Mouse (Mus musculus) liver, postnatal 0 days (tissue): Measurements from ENCODE around the gene Taf15. TPM values are rescaled to one million over a fixed set of nuclear protein-coding genes. Genes with fewer than 3 reads are reported as not detected.

Source experiments
- ATAC-seq: fragments of 200-750 bp; cut with Nextera tagmentation; 2 replicates; pipeline ENCODE4 v1.8.0; 2017; ENCODE audit warnings: mild to moderate bottlenecking, moderate library complexity
- DNase-seq: peaks from one replicate; pipeline ENCODE4 v3.0.0-alpha.2; 2016
- H3K27ac ChIP-seq: fragments of 300-500 bp; sonication (generic); 2 replicates; pipeline ENCODE4 v1.5.1; 2014; ENCODE audit warnings: antibody characterized with exemption, moderate library complexity, mild to moderate bottlenecking, low read depth
- H3K27me3 ChIP-seq: fragments of 300-500 bp; sonication (generic); 2 replicates; pipeline ENCODE4 v1.6.1; 2014; ENCODE audit warnings: low read length, control low read depth, mixed read lengths; ENCODE audit not compliant: insufficient read depth
- H3K36me3 ChIP-seq: fragments of 300-500 bp; sonication (generic); replicated peaks from 2 replicates; pipeline ENCODE4 v1.6.1; 2014; ENCODE audit warnings: mild to moderate bottlenecking, control low read depth, low read length, moderate library complexity, mixed read lengths; ENCODE audit not compliant: insufficient read depth
- H3K4me1 ChIP-seq: fragments of 300-500 bp; sonication (generic); 2 replicates; pipeline ENCODE4 v1.6.1; 2014; ENCODE audit warnings: antibody characterized with exemption, mild to moderate bottlenecking, control low read depth; ENCODE audit not compliant: insufficient read depth
- H3K4me2 ChIP-seq: fragments of 300-500 bp; sonication (generic); 2 replicates; pipeline ENCODE4 v1.6.1; 2014; ENCODE audit warnings: low read depth, mild to moderate bottlenecking, low read length, moderate library complexity, mixed read lengths
- H3K4me3 ChIP-seq: fragments of 300-500 bp; sonication (generic); 2 replicates; pipeline ENCODE4 v1.5.1; 2014; ENCODE audit warnings: low read depth, low read length
- H3K9ac ChIP-seq: fragments of 300-500 bp; sonication (generic); replicated peaks from 2 replicates; pipeline ENCODE4 v1.6.1; 2014; ENCODE audit warnings: mild to moderate bottlenecking, moderate library complexity
- H3K9me3 ChIP-seq: fragments of 300-500 bp; sonication (generic); 2 replicates; pipeline ENCODE4 v1.6.1; 2016; ENCODE audit warnings: mild to moderate bottlenecking, control low read depth, low read length, mixed read lengths
- CTCF ChIP-seq: sonication (generic); IDR thresholded peaks from 2 replicates; pipeline ENCODE4 v1.5.1; 2016; ENCODE audit warnings: antibody characterized with exemption, low read depth
- EP300 ChIP-seq: IDR thresholded peaks from 2 replicates; pipeline ENCODE4 v1.6.1; 2016; ENCODE audit warnings: antibody characterized with exemption, low read depth, mild to moderate bottlenecking
- WGBS: fragments of 180-500 bp; shearing (Covaris S2); extraction: QIAGEN DNeasy Blood & Tissue Kit; methylation state at CpG from one replicate; pipeline ENCODE4 v1.1.7; 2014; ENCODE audit not compliant: insufficient replicate concordance; 5-methylcytosine and 5-hydroxymethylcytosine counted together
- polyA plus RNA-seq: library from polyadenylated mRNA; unstranded; fragments of >200 nt; fragmentation: Nextera tagmentation; extraction: Ambion mirVana; gene quantifications from 2 replicates; pipeline ENCODE4 v1.2.1, GENCODE M21; 2015

Taf15 gene
- polyA plus RNA-seq, 1 experiment from 2014 or later: 3.4 TPM

GRCm38 (mm10) chr11:83462711-83463244 lies 10.1 kb upstream of the Taf15 start, which contains the start of gene Mmp28:
TSS of gene Mmp28 (minus strand) at chr11:83463071.
- H3K27me3 ChIP-seq: peaks cover 27% of the 10 kb centered on the region
- no peak for TF ChIP-seq CTCF
- no peak for TF ChIP-seq EP300
- peak within 1 kb of the TSS; percentile 96 for H3K4me2 ChIP-seq
- H3K4me3 ChIP-seq: peak within 1 kb of the TSS; percentile 65
- H3K4me1 ChIP-seq: peaks cover 9% of the 10 kb centered on the region
- no peaks in the 10 kb centered on the region for H3K36me3 ChIP-seq
- H3K9me3 ChIP-seq: no peaks in the 10 kb centered on the region
- ATAC-seq: peak; percentile 80
- H3K9ac ChIP-seq: peak within 1 kb of the TSS; percentile 69
- H3K27ac ChIP-seq: no peak within 1 kb of the TSS
- under 1% methylated on average over 33 of the region's 42 CpGs for WGBS
- DNase-seq: peak; percentile 69

DNA sequence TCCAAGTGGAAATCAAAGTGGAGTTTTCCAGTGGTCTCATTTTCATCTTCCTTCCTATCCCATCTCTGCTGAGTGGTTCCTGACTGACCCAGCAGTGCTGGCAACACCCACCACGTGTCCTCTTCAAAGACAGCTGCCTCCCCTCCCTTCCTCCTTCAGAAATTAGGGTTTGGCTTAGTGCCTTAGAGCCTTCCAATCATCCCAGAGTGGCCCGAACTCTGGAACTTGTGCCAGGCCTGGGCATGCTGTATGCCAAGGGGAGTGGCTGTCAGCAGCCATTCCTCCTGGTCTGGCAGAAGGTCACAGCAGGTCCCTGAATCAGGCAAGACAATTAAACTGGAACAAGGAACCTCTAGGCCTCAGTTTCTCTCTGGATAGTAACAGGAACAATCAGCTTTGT lies 6.9 kb upstream of the Taf15 start:
- Histone ChIP-seq H3K4me3 (no peak overlapping the region), H3K27me3 (peaks cover 24% of the 10 kb centered on the region), H3K4me1 (peaks cover 7% of the 10 kb centered on the region), H3K9me3 (no peaks in the 10 kb centered on the region), H3K36me3 (no peaks in the 10 kb centered on the region), H3K27ac (no peak overlapping the region), H3K9ac (no peak overlapping the region), H3K4me2 (no peak overlapping the region)
- ATAC-seq (no peak), DNase-seq (no peak)
- WGBS: 50% methylated on average over 2 of the region's 2 CpGs
- no peak for TF ChIP-seq CTCF

DNA sequence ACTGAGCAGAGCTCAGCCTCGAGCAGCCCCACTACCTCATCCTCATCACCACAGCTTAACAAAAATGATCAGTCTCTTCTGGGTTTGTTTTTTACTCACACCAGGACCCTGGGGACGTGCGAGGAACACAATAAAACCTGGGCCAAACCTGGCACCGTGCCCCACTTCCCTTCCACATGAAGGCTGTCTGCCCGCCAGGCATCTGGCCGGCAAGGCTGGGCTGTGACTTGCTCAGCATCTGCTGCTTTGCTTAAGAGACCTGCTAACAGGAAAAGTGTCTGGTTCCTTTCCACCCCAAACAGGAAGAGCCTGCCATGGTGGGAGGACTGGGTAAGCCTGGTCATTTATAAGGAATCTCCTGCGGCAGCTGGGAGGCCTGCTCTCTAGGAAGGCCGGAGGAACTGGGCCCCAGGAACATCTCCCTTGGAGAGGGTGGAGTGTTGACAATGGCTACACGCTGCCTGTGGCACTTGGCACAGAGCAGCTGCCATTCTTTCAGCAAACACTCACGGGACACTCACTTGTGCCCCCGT lies 5.7 kb upstream of the Taf15 start:
- no peaks in the 10 kb centered on the region for H3K9me3 ChIP-seq
- H3K4me2 ChIP-seq: no peak overlapping the region
- no peak overlapping the region for H3K4me3 ChIP-seq
- no peak for DNase-seq
- H3K27me3 ChIP-seq: peaks cover 20% of the 10 kb centered on the region
- no peaks in the 10 kb centered on the region for H3K36me3 ChIP-seq
- peaks cover 10% of the 10 kb centered on the region for H3K4me1 ChIP-seq
- TF ChIP-seq CTCF: no peak
- no peak for TF ChIP-seq EP300
- no peak overlapping the region for H3K27ac ChIP-seq
- ATAC-seq: no peak
- no peak overlapping the region for H3K9ac ChIP-seq
- WGBS: 39% methylated on average over 11 of the region's 11 CpGs

- no peak overlapping the region for H3K4me3 ChIP-seq
- no peak for TF ChIP-seq CTCF
- no peak for TF ChIP-seq EP300
- peaks cover 6% of the 10 kb centered on the region; the same call in 1 of the 2 replicates for H3K27me3 ChIP-seq
- H3K4me2 ChIP-seq: no peak overlapping the region
- DNase-seq (no peak), ATAC-seq (no peak)
- no peaks in the 10 kb centered on the region for H3K9me3 ChIP-seq
- H3K4me1 ChIP-seq: peaks cover 11% of the 10 kb centered on the region
- 91% methylated on average over 3 of the region's 3 CpGs for WGBS
- no peaks in the 10 kb centered on the region for H3K36me3 ChIP-seq
- H3K9ac ChIP-seq: no peak overlapping the region
- no peak overlapping the region for H3K27ac ChIP-seq
These were observed 4.1 kb upstream of the Taf15 start for GRCm38 (mm10) chr11:83468765-83469164.

DNA sequence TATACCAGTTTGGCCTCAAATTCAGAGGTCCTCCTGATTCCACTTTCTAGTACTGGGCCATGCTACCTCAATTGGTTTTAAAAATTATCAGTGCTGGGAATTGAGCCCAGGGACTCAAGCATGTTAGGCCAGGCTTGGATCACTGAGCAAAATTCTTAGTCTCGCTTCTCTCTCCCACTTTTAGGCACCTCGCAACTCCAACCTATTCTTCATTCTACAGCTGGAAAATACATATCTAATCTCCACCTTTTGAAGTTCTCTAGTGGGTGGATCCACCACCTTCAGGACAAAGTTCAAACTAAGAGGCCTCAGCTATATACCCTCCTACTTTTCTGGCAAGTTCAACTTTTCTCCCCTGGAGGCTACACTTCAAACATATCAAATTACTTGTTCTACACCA lies 1.1 kb upstream of the Taf15 start:
- H3K27ac ChIP-seq: peak overlapping the region; percentile 96
- H3K27me3 ChIP-seq: no peaks in the 10 kb centered on the region
- H3K4me1 ChIP-seq: peaks cover 20% of the 10 kb centered on the region
- H3K9ac ChIP-seq: peak overlapping the region; percentile 92; the same call in 1 of the 2 replicates
- WGBS: 84% methylated on average over 2 of the region's 2 CpGs
- H3K36me3 ChIP-seq: 0 out of 2 replicates have a peak, but pooled peaks cover under 1% of the 10 kb centered on the region
- H3K4me2 ChIP-seq: peak overlapping the region; percentile 81
- ATAC-seq (no peak), DNase-seq (no peak)
- TF ChIP-seq CTCF (no peak), EP300 (no peak)
- H3K4me3 ChIP-seq: peak overlapping the region; percentile 92; the same call in 1 of the 2 replicates
- no peaks in the 10 kb centered on the region for H3K9me3 ChIP-seq

DNA sequence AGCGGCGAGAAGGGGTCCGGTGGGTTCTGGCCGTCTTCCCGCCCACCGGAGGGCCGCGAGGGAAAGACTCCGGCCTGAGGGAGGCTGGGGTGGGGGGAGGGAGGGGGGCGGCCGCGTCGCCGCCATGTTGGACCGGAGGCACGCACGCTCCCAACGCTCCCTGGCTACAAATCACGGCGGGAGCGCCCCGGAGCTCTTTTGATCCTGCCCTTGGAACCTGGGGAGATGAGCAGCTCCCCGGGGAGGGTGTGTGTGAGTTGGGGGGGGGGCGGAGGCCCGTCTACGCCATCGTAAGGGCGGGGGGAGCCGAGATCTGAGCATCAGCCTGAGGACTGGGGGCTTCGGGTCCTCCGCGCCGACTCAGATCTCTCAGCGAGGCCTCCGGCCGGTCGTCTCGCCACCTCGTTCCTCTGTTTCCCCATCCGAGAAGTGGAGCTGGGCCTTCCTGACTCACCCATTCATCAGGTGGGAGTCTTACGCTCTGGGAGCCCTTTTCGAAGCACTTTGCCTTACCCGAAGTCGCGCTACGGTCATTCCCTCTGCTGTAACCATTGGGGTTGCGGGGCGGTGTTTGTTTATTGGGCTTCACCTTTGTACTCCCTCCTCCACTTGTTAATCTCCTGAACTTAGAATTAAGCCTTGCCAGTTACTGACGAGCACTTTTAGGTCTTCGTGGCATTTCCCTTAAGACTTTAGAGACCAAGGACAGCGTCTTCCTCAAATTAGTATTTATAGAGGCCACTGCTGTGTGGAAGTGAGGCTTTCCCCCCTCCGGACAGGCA lies 540 bp downstream of the Taf15 start:
- Histone ChIP-seq H3K27ac (peak overlapping the region; percentile 96), H3K36me3 (peaks cover 11% of the 10 kb centered on the region; the same call in 1 of the 2 replicates), H3K4me1 (peaks cover 16% of the 10 kb centered on the region), H3K27me3 (no peaks in the 10 kb centered on the region), H3K9ac (peak overlapping the region; percentile 92), H3K4me2 (peak overlapping the region; percentile 82), H3K9me3 (no peaks in the 10 kb centered on the region), H3K4me3 (peak overlapping the region; percentile 92)
- peak; percentile 69 for ATAC-seq
- TF ChIP-seq CTCF: no peak
- no peak for TF ChIP-seq EP300
- WGBS: under 1% methylated on average over 46 of the region's 52 CpGs
- DNase-seq: peak; percentile 59
